Mouse (Mus musculus): ENCODE measurements at regions not wholly inside any gene's neighbourhood (a gene's known extent, or its start where the extent isn't known, plus 50 kb on each side); places are given as distances from the start of the nearest gene placed in this dataset.

DNA sequence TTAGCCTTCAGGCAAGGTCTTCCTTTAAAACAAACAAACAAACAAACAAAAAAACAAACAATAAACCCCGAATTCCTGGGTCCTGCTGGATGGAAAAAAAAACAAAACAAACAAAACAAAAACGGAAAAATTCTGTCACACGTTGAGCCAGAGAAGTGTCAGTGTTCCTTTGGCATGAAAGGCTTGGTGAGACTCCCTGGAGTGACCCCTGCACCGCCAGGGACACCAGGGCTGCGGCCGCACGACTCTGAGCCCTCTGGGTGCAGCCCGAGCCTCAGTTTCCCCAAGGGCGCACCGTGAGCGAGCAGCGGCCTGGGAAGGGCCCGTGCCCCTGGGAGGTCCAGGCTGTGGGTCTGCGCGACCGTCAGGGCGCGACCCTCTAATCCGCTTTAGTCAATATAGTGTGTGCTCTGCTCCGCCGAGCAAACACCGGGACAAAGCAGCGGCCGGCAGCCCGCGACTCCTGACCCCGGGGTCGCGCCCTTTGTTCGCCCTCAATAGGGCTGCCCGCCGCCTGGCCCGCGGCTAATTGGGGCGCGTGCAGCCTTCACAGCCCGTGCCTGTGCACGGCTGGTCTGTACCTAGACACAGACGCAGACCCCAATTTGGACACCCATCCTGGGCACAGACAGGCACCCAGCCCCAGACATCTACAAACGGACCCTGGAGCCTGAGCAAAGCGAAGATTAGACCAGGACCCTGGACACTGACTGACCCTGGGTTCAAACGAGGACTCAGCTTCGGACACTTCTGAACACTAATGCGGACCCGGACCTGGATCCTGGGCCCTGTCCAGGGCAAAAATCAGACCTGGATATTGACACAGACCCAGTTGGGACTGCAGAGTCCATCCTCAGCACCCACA is 74.0 kb upstream of the Ppara start:
- DNase-seq (ENCODE audit: low read depth): no peak

DNA sequence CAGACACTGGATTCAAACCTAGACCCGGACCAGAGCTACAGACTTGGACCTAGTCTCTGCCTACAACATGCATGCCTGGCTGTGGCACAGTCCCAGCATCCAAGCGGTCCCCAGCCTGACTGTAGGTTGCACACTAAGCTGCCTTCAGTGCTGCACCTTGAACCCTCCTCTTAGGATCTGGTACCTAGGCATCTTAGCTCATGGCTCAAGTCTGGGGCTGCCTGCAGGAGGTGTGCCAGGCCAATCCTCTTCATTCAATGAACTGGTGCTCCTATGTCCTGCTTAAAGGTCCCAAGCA is 73.4 kb upstream of the Ppara start:
- no peak for DNase-seq (ENCODE audit: low read depth)

DNA sequence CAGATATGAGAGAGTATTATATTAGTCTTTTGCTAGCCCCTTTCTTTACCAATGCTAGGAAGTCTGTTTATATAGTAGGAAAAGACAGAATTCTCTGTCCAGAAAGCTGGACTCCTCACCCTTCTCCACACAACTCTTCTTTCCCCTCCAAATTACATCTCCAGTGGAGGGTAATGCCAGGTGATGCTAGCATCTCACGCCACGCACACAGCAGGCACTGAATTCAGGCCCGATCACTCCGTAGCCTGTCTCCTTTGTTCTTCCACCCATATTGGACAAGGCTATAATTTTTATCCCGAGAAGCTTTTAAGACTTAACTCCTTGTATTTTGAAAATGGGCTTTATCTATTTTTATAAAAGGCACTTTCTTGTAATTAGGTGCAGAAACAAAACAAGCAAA is 73.0 kb upstream of the Ppara start:
- DNase-seq (ENCODE audit: low read depth): no peak

DNA sequence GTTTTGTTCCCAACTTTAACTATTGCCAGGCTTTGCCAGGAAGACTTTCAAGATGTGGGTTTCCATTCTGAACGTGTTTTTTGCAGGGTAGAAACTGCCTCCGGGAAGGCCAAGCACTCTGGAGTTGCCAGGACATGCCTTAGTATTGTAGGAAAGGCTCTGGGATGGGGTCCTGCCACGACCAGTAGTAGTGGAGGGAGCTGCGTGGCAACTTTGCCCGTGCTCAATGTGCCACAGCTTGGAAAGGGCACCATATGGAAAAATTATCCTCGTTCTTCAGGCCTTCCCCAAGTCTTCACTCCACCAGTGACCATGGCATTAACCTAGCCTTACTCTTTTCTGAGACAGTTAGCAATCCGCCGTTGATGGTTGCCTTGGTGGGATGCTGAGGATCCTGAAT is 72.5 kb upstream of the Ppara start:
- DNase-seq (ENCODE audit: low read depth): no peak

DNA sequence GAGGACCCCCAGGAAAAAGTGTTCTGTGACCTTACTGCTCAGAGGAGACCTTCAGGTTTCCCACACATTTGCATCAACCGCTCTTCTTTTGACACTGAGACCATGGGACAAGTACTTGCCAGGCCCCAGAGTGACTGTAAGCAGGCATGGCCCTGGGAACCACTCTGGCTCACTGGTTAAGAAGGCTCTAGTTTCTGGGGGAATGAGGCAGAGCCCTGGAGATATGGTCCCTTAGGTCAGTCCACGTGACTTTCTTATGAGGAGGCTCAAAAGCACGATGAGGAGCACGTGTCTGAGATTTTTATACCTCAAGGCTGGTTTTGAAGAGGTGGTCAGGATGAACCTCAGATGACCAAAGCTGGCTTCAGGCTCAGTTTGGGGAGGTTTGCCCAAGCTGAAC is 72.1 kb upstream of the Ppara start:
- DNase-seq (ENCODE audit: low read depth): no peak

DNA sequence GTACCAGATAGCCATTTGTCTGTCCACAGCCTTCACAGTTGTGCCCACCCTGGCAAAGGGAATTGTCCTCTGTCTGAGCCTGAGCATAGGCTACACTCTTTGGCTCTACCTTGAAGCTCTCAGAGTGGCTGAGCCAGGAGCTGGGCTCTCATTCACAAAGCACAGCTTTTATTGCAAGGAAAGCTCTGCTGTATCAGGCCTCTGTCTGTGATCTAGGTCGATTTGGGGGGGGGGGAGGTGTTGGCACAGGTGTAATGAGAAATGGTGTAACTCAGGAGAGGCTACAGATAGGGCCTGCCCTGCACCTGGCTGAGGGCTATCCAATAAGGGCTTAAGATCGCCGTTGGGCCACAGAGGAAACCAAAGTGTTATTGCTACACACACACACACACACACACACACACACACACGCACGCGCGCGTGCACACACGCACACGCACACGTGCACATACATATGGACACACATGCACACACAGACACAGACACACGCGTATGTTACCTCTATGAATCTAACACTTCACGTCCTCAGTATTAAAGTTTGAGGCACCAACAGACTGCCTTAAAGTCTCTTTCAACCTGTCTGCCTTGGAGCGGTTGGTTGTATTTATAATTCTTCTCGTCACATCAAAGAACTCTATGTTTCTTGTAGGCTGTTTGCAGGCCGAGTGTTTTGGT is 70.9 kb upstream of the Ppara start:
- DNase-seq (ENCODE audit: low read depth): no peak

DNA sequence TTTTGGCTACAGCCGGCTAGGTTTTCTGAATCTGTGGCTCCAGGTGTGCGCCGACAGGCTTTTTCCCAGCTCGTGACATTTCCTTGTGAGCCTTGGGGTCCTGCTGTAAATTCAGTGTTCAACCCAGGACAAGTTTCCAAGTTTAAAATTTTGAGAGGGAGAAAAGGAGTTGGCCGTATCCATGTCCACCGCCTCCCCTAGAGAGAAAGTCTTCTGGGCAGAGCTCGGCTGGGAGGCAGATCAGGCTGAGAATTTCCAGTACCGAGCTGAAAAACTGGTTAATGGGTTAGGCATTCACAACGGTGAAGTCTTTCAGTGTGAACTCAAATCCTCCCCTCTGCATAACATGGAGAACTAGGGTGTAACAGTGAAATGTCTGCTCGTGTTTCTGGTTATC is 70.4 kb upstream of the Ppara start:
- no peak for DNase-seq (ENCODE audit: low read depth)

DNA sequence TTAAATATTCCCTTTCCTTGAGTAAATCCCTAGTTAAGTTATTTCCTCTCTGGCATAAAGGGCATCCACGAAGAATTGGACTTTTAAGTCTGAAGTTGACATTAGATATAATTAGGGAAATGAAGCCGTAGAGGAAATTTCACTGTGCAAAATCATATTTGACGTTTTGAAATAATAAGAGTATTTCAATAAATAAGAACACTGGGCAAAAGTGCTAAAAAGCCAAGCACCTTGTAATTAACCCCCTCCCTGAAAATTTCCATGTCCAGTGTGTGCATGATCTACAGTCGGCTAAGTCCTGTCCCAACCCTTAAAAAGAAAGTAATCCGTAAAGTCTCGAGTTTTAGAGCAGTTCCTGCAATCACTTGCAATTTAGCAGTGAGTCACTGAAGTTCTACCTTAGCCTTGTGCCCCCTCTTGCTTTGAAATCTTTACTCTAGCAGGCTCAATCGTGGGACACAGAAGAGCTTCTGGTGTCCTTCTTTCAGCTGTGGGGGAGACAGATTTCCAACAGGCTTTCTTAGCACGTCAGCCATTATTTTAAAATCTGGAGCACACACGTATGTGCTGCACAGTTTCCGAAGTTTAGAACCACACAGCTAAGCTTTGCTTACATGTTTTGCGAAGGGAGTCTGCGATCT is 69.5 kb upstream of the Ppara start:
- no peak for DNase-seq (ENCODE audit: low read depth)

DNA sequence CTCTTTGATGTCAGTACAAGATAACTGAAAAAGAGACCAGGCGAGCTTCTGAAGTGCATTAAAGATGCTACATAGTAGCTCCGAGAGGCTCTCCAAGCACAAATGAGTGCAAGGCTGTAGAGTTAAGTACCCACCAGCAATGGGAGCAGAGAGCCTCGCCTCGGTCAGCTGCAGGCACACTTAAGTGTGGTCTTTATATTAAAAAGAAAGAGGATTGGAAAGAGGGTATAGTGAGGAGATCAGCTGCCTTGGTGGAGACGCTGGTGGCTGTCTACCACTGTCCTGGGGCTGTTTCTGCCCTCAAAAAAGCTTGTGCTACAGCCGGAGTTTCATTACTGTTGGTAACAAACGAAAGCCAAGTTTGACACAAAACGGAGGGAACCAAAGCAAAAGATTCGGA is 68.3 kb upstream of the Ppara start:
- DNase-seq (ENCODE audit: low read depth): no peak

DNA sequence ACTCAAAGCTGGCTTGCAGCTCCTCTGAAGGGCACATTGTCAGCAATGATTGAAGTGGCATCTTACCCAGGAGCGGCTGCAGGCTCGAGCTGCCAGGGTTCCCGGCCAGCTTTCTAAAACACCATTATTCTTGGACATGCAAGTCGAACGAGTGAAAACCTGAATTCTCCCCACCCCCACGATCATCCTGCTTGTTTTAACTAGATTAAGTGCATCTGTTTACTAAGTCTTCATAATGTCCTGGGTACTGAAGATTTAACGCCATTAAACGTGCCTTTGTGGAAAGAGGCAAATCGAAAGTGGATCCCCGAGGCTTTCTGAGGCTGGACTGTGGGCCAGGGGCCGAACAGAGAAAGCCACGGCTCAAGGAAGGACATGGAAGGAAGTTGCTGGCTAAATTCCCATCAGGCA is 67.4 kb upstream of the Ppara start:
- DNase-seq (ENCODE audit: low read depth): no peak

DNA sequence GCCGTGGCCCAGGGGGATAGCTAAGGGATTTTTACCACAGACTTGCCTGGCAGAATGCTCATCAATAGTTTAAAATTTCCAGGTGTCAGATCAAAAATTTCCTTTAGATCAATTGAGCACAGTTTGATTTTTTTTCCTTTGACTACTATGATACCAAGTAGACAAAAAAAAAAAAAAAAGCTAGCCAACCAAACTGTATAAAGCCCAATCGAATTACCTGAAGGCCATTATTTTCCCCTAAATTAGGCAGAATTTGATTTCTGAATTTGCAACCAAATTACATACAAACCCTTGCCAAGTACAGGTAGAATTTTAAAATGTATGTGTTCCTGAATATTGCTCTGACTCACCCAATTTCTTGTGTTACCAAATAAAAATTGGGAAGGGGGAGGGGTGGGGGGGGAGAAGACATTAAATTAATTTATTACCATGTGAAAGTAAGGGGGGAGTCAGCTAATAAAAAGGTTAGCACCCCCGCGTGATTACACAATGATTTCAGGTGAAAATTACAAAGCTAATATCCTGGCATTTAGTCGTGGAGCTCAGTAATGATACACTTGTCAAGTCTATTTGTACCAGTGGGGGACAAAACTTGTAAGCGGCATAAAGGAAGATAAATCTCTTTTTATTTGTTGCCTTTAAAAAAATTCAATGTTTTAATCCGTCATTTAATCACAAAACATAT is 66.7 kb upstream of the Ppara start:
- no peak for DNase-seq (ENCODE audit: low read depth)

DNA sequence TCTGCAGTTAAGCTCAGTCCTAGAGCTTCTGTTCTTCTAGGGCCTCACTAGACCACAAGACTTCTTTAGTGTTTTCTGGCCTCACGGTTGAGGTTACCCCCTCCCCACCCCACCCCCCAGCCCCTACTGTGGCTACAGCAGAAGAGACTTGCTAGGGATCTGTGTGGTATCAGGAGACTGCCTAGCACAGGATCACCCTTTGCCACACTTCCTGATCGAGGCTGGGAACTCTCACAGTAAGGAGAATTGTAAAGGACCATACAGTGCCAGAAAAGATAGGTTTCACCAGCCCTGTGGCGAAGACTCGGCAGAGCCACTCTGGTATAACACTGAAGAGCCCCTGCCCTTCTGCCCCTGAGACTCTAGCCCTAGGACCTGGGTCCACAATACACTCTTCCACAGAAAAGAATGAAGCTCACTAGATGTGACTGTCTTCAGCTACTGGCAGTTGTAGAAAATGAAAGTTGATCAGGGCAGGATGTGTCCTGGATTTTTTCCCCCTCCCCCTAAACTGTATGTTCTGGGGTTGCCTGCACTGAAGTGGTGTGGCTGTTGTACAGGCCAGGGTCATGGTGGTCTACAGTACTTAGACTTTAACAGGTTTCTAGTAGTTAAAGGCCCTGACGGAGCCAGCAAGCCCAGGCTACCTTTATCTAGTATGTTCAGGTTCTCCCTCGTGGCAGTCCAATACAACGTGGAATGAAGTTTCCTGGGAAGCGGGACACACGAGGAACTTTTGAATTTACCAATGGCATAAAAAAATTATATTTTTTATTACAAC is 65.7 kb upstream of the Ppara start:
- no peak for DNase-seq (ENCODE audit: low read depth)

DNA sequence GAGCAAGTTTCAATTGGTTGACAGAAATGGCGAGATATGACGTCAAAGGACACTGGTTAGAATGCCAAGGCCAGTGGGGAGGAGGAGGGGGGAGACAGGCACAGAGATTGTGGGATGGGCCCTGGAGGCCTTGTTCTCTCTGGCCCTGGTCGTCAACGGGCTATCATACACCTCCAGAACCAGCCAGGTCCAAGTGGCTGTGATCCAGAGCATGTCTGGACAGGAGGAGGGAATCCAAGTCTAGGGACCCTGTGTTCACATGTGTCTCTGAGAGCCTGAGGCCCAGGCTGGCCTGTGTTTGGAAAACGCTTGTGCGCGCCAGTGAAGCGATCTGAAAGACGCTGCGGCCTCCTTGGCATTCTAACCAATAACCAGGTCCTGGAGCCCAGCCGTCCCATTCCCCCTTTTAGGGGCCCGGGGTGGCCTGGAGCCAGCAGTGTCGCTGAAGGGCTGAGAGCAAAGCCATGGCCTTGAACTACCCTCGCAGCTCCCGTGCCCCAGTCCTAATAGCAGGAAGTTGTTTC is 65.1 kb upstream of the Ppara start:
- no peak for DNase-seq (ENCODE audit: low read depth)

DNA sequence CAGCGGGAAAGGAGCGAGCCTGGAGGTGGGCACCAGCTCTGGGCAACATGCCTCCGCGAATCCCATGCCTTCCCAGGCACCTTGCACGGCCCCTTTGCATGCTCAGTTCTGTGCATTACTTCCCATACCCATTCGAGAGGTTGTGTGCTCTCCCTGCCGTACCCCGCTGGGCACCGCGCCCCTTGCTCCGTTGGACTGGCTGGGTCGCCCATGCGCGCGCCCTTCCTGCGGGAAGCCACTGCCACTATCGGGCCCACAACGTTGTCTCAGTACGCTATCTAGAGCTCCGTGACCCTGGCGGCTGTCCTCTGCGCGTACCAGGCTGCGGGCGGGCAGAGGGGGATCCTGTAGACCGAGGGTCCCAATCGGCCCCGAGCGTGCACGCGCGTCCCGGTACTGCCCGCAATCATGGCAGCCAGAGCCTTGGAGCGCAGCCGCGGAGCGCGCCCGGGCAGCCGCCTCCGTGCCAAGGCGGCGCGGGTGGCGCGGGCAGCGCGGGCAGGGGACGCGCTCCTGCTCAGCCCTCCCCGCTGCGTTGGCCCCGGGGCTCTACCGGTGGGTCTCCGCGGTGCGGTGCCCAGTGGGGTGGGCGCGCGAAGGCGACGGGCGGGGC is 64.5 kb upstream of the Ppara start:
- DNase-seq (ENCODE audit: low read depth): peak; percentile 48

DNA sequence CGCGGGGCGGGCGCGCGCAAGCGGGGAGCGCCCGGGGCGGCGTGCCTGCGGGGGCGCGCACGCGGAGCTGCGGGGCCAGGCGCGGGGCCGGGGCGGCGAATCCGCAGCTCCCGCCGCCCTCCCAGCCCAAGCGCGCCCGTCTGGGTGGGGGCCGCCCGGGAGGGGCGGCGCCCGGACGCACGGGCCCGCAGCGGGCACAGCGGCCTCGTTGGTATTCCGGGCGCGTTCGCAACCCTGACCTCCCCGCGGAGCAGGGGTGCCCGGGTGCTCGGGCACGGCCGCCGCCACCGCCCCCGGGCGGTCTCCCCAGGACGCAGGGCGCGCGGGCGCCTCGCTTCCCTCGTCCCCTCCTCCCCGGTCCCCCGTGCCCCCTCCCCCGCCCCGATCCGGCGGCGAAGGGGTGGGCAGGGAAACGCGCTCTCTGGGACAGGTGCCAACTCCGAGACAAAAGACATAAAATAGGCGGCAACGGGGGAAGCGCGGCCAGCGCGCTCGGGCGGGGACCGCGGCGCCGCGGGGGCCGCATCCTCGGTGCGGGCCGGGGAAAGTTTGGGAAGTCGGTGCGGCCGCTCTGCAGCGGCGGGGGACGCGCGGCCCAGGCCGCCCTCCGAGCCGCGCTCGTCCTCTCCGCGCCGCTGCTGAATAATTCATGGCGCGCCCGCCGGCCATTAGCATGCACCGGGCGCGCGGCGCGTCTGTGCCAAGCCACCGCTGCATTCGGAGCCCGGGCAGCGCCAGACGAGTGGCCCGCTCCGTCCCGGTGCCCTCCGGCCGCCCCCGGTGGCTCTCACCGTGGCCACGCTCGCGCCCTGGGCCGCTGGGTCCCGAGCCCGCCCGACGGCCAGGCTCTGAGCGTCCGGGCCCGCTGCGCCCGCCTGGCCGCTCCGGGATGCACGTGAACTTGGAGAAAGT is 63.7 kb upstream of the Ppara start:
- peak; percentile 34 for DNase-seq (ENCODE audit: low read depth)

DNA sequence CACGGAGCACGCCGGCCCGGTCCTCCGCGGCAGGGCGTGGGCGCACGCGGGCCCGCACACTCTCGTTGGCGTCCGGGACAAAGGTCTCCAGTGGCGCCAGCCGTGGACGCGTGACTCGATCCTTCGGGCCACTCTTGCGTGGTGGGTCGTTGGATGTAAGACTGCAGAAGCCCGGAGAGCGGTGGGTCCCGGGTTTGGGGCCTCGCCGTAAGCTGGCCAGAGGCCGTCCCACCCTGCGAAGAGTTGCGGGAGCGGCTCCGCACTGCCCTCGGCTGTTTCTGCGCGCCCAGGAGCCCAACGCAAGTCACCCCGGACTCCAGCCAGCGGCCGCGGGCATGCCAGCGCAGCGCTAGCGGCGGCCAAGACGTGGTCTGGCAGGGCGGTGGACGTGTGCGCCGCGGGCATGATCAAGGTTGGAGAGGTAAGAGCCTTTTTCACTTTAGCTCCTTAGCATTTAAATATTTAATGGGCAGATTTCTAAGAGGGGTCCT is 63.0 kb upstream of the Ppara start:
- no peak for DNase-seq (ENCODE audit: low read depth)

DNA sequence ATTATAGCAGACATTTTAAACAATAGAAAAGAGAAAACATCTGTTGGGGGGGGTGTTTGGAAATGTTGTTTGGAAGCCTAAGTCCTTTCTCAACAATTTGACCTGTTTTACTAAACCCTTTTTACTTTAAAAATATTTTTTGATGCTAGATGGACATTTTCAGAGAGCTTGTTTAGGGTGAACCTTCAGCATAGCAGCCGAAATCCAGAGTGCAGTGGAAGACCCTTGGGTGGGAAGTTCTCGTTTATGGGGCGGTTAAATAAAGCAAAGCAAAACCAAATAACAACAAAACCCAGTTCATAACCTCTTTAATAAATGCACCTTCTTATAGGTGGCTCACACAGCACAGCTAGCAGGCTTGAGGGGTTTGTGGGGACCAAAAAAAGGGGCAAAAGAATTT is 62.4 kb upstream of the Ppara start:
- DNase-seq (ENCODE audit: low read depth): no peak

DNA sequence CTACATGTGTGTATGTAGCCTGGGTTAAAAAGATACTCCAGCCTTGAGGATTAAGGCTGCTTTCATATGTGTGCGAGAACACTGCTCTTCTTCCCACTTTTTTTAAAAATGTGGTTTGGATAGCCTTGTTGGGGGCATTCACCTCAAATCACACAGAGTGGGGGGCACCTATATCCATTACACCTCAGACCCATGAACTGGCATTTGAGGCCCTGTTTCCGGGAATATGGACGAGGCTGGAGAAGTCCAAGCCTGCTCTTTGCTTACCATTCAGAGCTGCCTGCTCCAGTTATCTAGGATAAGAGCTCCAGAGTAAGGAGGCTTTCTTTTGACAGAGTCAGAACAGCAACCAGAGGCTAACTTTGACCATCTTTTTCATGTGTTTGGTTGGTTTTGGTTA is 61.9 kb upstream of the Ppara start:
- DNase-seq (ENCODE audit: low read depth): no peak

DNA sequence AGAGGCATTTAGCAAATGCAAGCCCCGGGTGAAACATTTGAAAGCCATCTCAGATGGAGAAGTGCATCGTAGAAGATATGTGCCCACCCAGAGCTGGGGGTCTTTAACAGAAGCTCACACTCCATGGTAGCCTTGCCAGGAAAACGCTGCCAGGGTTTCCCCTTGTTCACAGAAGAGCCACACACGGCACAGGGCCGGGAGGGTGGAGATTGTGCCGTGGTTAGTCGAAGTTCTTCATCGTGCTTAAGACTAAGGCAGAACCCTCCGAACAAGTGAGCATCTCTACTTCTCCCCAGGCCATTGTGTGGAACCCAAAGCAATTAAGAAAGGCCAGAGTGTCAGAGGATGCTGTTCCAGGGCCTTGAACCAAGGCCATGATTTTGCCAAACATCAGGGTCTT is 61.3 kb upstream of the Ppara start:
- DNase-seq (ENCODE audit: low read depth): no peak
